Mouse (Mus musculus) midbrain, embryonic 11.5 days (tissue): Measurements from ENCODE around the gene Adcy6. TPM values are rescaled to one million over a fixed set of nuclear protein-coding genes. Genes with fewer than 3 reads are reported as not detected.

ENCODE experiments used
- ATAC-seq: fragments of 200-750 bp; cut with Nextera tagmentation; 2 replicates; pipeline ENCODE4 v1.8.0; 2017; ENCODE audit warnings: moderate TSS enrichment, moderate library complexity; ENCODE audit not compliant: low FRiP score
- DNase-seq: peaks from one replicate; pipeline ENCODE4 v3.0.0; 2015; ENCODE audit warnings: low spot score; ENCODE audit errors: missing footprints
- H3K27ac ChIP-seq: fragments of 300-500 bp; sonication (generic); 2 replicates; pipeline ENCODE4 v1.5.1; 2014; ENCODE audit warnings: low read depth, low read length
- H3K27me3 ChIP-seq: fragments of 300-500 bp; sonication (generic); 2 replicates; pipeline ENCODE4 v1.6.1; 2014; ENCODE audit warnings: mild to moderate bottlenecking, low read length, moderate library complexity, mixed read lengths; ENCODE audit not compliant: control insufficient read depth, insufficient read depth
- H3K36me3 ChIP-seq: fragments of 300-500 bp; sonication (generic); 2 replicates; pipeline ENCODE4 v1.6.1; 2014; ENCODE audit warnings: mild to moderate bottlenecking, low read length, moderate library complexity, mixed read lengths; ENCODE audit not compliant: control insufficient read depth, insufficient read depth
- H3K4me1 ChIP-seq: fragments of 300-500 bp; sonication (generic); 2 replicates; pipeline ENCODE4 v1.6.1; 2014; ENCODE audit warnings: low read length; ENCODE audit not compliant: control insufficient read depth, insufficient read depth
- H3K4me2 ChIP-seq: fragments of 300-500 bp; sonication (generic); 2 replicates; pipeline ENCODE4 v1.6.1; 2014; ENCODE audit warnings: mild to moderate bottlenecking, moderate library complexity
- H3K4me3 ChIP-seq: fragments of 300-500 bp; sonication (generic); 2 replicates; pipeline ENCODE4 v1.5.1; 2014; ENCODE audit warnings: low read depth, low read length
- H3K9ac ChIP-seq: fragments of 300-500 bp; sonication (generic); 2 replicates; pipeline ENCODE4 v1.6.1; 2014; ENCODE audit warnings: low read length
- H3K9me3 ChIP-seq: fragments of 300-500 bp; sonication (generic); 2 replicates; pipeline ENCODE4 v1.6.1; 2016; ENCODE audit warnings: low read length; ENCODE audit not compliant: control insufficient read depth
- WGBS: fragments of 180-500 bp; shearing (Covaris S2); extraction: QIAGEN DNeasy Blood & Tissue Kit; methylation state at CpG from one replicate; pipeline ENCODE4 v1.1.7; 2014; 5-methylcytosine and 5-hydroxymethylcytosine counted together
- polyA plus RNA-seq: library from polyadenylated mRNA; unstranded; fragments of >200 nt; fragmentation: Nextera tagmentation; extraction: Ambion mirVana; gene quantifications from 2 replicates; pipeline ENCODE4 v1.2.1, GENCODE M21; 2014

Adcy6 gene
- polyA plus RNA-seq, 1 experiment from 2014 or later: 9.3 TPM

GRCm38 (mm10) chr15:98622721-98623120 is 12.8 kb upstream of the Adcy6 start:
- ATAC-seq: no peak
- H3K9ac ChIP-seq: no peak overlapping the region
- H3K9me3 ChIP-seq: no peaks in the 10 kb centered on the region
- H3K27ac ChIP-seq: no peak overlapping the region
- 25% methylated on average over 6 of the region's 6 CpGs for WGBS
- no peak overlapping the region for H3K4me2 ChIP-seq
- H3K4me1 ChIP-seq: peaks cover 10% of the 10 kb centered on the region
- no peak overlapping the region for H3K4me3 ChIP-seq
- no peaks in the 10 kb centered on the region; the same call in 1 of the 2 replicates for H3K27me3 ChIP-seq
- no peak for DNase-seq
- no peaks in the 10 kb centered on the region for H3K36me3 ChIP-seq

- Histone ChIP-seq H3K4me2 (no peak overlapping the region), H3K27ac (no peak overlapping the region), H3K4me1 (peaks cover 10% of the 10 kb centered on the region), H3K4me3 (no peak overlapping the region), H3K9me3 (no peaks in the 10 kb centered on the region), H3K9ac (no peak overlapping the region), H3K36me3 (no peaks in the 10 kb centered on the region), H3K27me3 (no peaks in the 10 kb centered on the region; the same call in 1 of the 2 replicates)
- ATAC-seq: no peak
- no peak for DNase-seq
- 8% methylated on average over 7 of the region's 7 CpGs for WGBS
Measured at GRCm38 (mm10) chr15:98622199-98622598, 12.3 kb upstream of the Adcy6 start.

- DNase-seq (peak; percentile 100), ATAC-seq (peak; percentile 66; the same call in 1 of the 2 replicates)
- H3K9ac ChIP-seq: no peak overlapping the region
- no peak overlapping the region for H3K4me2 ChIP-seq
- no peak overlapping the region for H3K4me3 ChIP-seq
- H3K4me1 ChIP-seq: no peaks in the 10 kb centered on the region
- H3K27ac ChIP-seq: no peak overlapping the region
- no peaks in the 10 kb centered on the region for H3K36me3 ChIP-seq
- 3% methylated on average over 12 of the region's 12 CpGs for WGBS
- H3K9me3 ChIP-seq: no peaks in the 10 kb centered on the region
- H3K27me3 ChIP-seq: no peaks in the 10 kb centered on the region
Measured at GRCm38 (mm10) chr15:98617176-98617537, 7.3 kb upstream of the Adcy6 start.

GRCm38 (mm10) chr15:98616362-98617175 is 6.7 kb upstream of the Adcy6 start:
- Histone ChIP-seq H3K27ac (no peak overlapping the region), H3K9me3 (no peaks in the 10 kb centered on the region), H3K4me3 (no peak overlapping the region), H3K4me2 (no peak overlapping the region), H3K9ac (no peak overlapping the region; the same call in 1 of the 2 replicates), H3K4me1 (no peaks in the 10 kb centered on the region), H3K27me3 (no peaks in the 10 kb centered on the region), H3K36me3 (no peaks in the 10 kb centered on the region)
- WGBS: 50% methylated on average over 20 of the region's 20 CpGs
- ATAC-seq: peak; percentile 55; the same call in 1 of the 2 replicates
- DNase-seq: no peak

GRCm38 (mm10) chr15:98615751-98616150 is 5.9 kb upstream of the Adcy6 start:
- ATAC-seq: no peak
- 71% methylated on average over 6 of the region's 6 CpGs for WGBS
- H3K4me3 ChIP-seq: no peak overlapping the region

GRCm38 (mm10) chr15:98614971-98615370 is 5.1 kb upstream of the Adcy6 start:
- Histone ChIP-seq H3K4me2 (no peak overlapping the region), H3K27ac (no peak overlapping the region), H3K9me3 (no peaks in the 10 kb centered on the region), H3K4me1 (peaks cover 2% of the 10 kb centered on the region; the same call in 1 of the 2 replicates), H3K27me3 (no peaks in the 10 kb centered on the region; the same call in 1 of the 2 replicates), H3K36me3 (no peaks in the 10 kb centered on the region), H3K4me3 (no peak overlapping the region), H3K9ac (no peak overlapping the region)
- no peak for ATAC-seq
- 46% methylated on average over 6 of the region's 6 CpGs for WGBS
- DNase-seq: peak; percentile 78

More at GRCm38 (mm10) chr15:98615751-98616150, 5.9 kb upstream of the Adcy6 start:
- H3K27ac ChIP-seq: no peak overlapping the region
- no peak overlapping the region for H3K9ac ChIP-seq
- H3K36me3 ChIP-seq: no peaks in the 10 kb centered on the region
- DNase-seq: no peak
- H3K4me2 ChIP-seq: no peak overlapping the region
- H3K27me3 ChIP-seq: no peaks in the 10 kb centered on the region
- no peaks in the 10 kb centered on the region for H3K9me3 ChIP-seq
- H3K4me1 ChIP-seq: no peaks in the 10 kb centered on the region

- H3K9me3 ChIP-seq: no peaks in the 10 kb centered on the region
- no peak overlapping the region for H3K9ac ChIP-seq
- no peaks in the 10 kb centered on the region; the same call in 1 of the 2 replicates for H3K27me3 ChIP-seq
- ATAC-seq (no peak), DNase-seq (no peak)
- 72% methylated on average over 9 of the region's 9 CpGs for WGBS
- no peaks in the 10 kb centered on the region for H3K36me3 ChIP-seq
- H3K4me1 ChIP-seq: peaks cover 6% of the 10 kb centered on the region; the same call in 1 of the 2 replicates
- H3K4me2 ChIP-seq: no peak overlapping the region
- H3K4me3 ChIP-seq: no peak overlapping the region
- no peak overlapping the region for H3K27ac ChIP-seq
Measured at GRCm38 (mm10) chr15:98614551-98614950, 4.7 kb upstream of the Adcy6 start.

- Histone ChIP-seq H3K9ac (no peak overlapping the region), H3K4me3 (no peak overlapping the region), H3K9me3 (no peaks in the 10 kb centered on the region), H3K36me3 (no peaks in the 10 kb centered on the region), H3K27me3 (no peaks in the 10 kb centered on the region; the same call in 1 of the 2 replicates), H3K4me2 (no peak overlapping the region), H3K27ac (no peak overlapping the region), H3K4me1 (peaks cover 20% of the 10 kb centered on the region)
- ATAC-seq: no peak
- WGBS: 95% methylated on average over 3 of the region's 3 CpGs
- DNase-seq: no peak
Measured at GRCm38 (mm10) chr15:98612229-98612628, 2.4 kb upstream of the Adcy6 start.

- peak; percentile 93 for DNase-seq
- Histone ChIP-seq H3K4me3 (peak overlapping the region; percentile 85), H3K27me3 (no peaks in the 10 kb centered on the region; the same call in 1 of the 2 replicates), H3K4me1 (peaks cover 26% of the 10 kb centered on the region), H3K9me3 (no peaks in the 10 kb centered on the region), H3K27ac (no peak overlapping the region), H3K4me2 (peak overlapping the region; percentile 95), H3K36me3 (no peaks in the 10 kb centered on the region), H3K9ac (peak overlapping the region; percentile 92)
- 2% methylated on average over 12 of the region's 12 CpGs for WGBS
- ATAC-seq: no peak
Measured at GRCm38 (mm10) chr15:98610131-98610633, 306 bp upstream of the Adcy6 start.
